Mouse (Mus musculus) forebrain, postnatal 0 days (tissue): Measurements from ENCODE around the gene Pip4k2c. TPM values are rescaled to one million over a fixed set of nuclear protein-coding genes. Genes with fewer than 3 reads are reported as not detected.

Experiments used
- ATAC-seq: fragments of 200-750 bp; cut with Nextera tagmentation; 2 replicates; pipeline ENCODE4 v1.8.0; 2017; ENCODE audit warnings: mild to moderate bottlenecking, moderate library complexity
- DNase-seq: peaks from one replicate; pipeline ENCODE4 v3.0.0-alpha.2; 2015
- H3K27ac ChIP-seq: fragments of 300-500 bp; sonication (generic); 2 replicates; pipeline ENCODE4 v1.5.1; 2014; ENCODE audit warnings: low read depth, mild to moderate bottlenecking, antibody characterized with exemption, low read length, moderate library complexity, mixed read lengths
- H3K27me3 ChIP-seq: fragments of 300-500 bp; sonication (generic); 2 replicates; pipeline ENCODE4 v1.6.1; 2014; ENCODE audit warnings: mild to moderate bottlenecking, low read length, mixed read lengths; ENCODE audit not compliant: insufficient read depth
- H3K36me3 ChIP-seq: fragments of 300-500 bp; sonication (generic); 2 replicates; pipeline ENCODE4 v1.6.1; 2014; ENCODE audit warnings: mild to moderate bottlenecking, moderate library complexity; ENCODE audit not compliant: insufficient read depth
- H3K4me1 ChIP-seq: fragments of 300-500 bp; sonication (generic); 2 replicates; pipeline ENCODE4 v1.6.1; 2014; ENCODE audit warnings: antibody characterized with exemption; ENCODE audit not compliant: insufficient read depth
- H3K4me2 ChIP-seq: fragments of 300-500 bp; sonication (generic); 2 replicates; pipeline ENCODE4 v1.6.1; 2014; ENCODE audit warnings: low read depth, mild to moderate bottlenecking, moderate library complexity
- H3K4me3 ChIP-seq: fragments of 300-500 bp; sonication (generic); 2 replicates; pipeline ENCODE4 v1.5.1; 2014; ENCODE audit warnings: low read depth, low read length, mixed read lengths
- H3K9ac ChIP-seq: fragments of 300-500 bp; sonication (generic); 2 replicates; pipeline ENCODE4 v1.6.1; 2014; ENCODE audit warnings: mild to moderate bottlenecking
- H3K9me3 ChIP-seq: fragments of 300-500 bp; sonication (generic); 2 replicates; pipeline ENCODE4 v1.6.1; 2016; ENCODE audit warnings: low read length
- CTCF ChIP-seq: sonication (generic); IDR thresholded peaks from 2 replicates; pipeline ENCODE4 v1.5.1; 2016; ENCODE audit warnings: antibody characterized with exemption, control low read depth, low read depth
- WGBS: fragments of 180-500 bp; shearing (Covaris S2); extraction: QIAGEN DNeasy Blood & Tissue Kit; methylation state at CpG from one replicate; pipeline ENCODE4 v1.1.7; 2014; 5-methylcytosine and 5-hydroxymethylcytosine counted together
- polyA plus RNA-seq: library from polyadenylated mRNA; unstranded; fragments of >200 nt; fragmentation: Nextera tagmentation; extraction: Ambion mirVana; gene quantifications from 2 replicates; pipeline ENCODE4 v1.2.1, GENCODE M21; 2015
- total RNA-seq: library from RNA; depleted of rRNA; stranded (reverse); fragments of >200 nt; gene quantifications from 2 replicates; pipeline ENCODE4 v1.2.3, GENCODE M21; 2014

Gene Pip4k2c
- total and polyA plus RNA-seq, 2 experiments from 2014 or later = 20.1 to 23.3 TPM

GRCm38 (mm10) chr10:127170837-127171272 is 40.5 kb downstream of the Pip4k2c start:
- peak; percentile 58 for ATAC-seq
- peaks cover 7% of the 10 kb centered on the region for H3K27me3 ChIP-seq
- H3K4me1 ChIP-seq = 0 out of 2 replicates have a peak, but pooled peaks cover 3% of the 10 kb centered on the region
- no peak overlapping the region for H3K27ac ChIP-seq
- DNase-seq = peak; percentile 68
- peaks cover 25% of the 10 kb centered on the region for H3K36me3 ChIP-seq
- peak overlapping the region; percentile 16; the same call in 1 of the 2 replicates for H3K4me3 ChIP-seq
- H3K9ac ChIP-seq = no peak overlapping the region
- H3K9me3 ChIP-seq = no peaks in the 10 kb centered on the region
- peak; percentile 75 for TF ChIP-seq CTCF
- peak overlapping the region; percentile 39 for H3K4me2 ChIP-seq
- 3% methylated on average over 29 of the region's 29 CpGs for WGBS

- H3K27ac ChIP-seq = no peak overlapping the region
- DNase-seq (no peak), ATAC-seq (no peak)
- peak; percentile 63 for TF ChIP-seq CTCF
- H3K4me1 ChIP-seq = 0 out of 2 replicates have a peak, but pooled peaks cover 3% of the 10 kb centered on the region
- no peaks in the 10 kb centered on the region for H3K9me3 ChIP-seq
- H3K4me2 ChIP-seq = peak overlapping the region; percentile 39; the same call in 1 of the 2 replicates
- peaks cover 25% of the 10 kb centered on the region for H3K36me3 ChIP-seq
- peaks cover 6% of the 10 kb centered on the region for H3K27me3 ChIP-seq
- WGBS = 5% methylated on average over 22 of the region's 22 CpGs
- no peak overlapping the region for H3K4me3 ChIP-seq
- H3K9ac ChIP-seq = no peak overlapping the region
Measured at GRCm38 (mm10) chr10:127170002-127170401, 41.4 kb downstream of the Pip4k2c start.

- ATAC-seq (no peak), DNase-seq (no peak)
- no peaks in the 10 kb centered on the region for H3K9me3 ChIP-seq
- WGBS = 63% methylated on average over 10 of the region's 10 CpGs
- no peak overlapping the region for H3K27ac ChIP-seq
- H3K4me3 ChIP-seq = no peak overlapping the region
- TF ChIP-seq CTCF = no peak
- H3K27me3 ChIP-seq = peaks cover 6% of the 10 kb centered on the region
- no peak overlapping the region for H3K4me2 ChIP-seq
- H3K4me1 ChIP-seq = 0 out of 2 replicates have a peak, but pooled peaks cover 3% of the 10 kb centered on the region
- no peak overlapping the region; the same call in 1 of the 2 replicates for H3K9ac ChIP-seq
- peaks cover 25% of the 10 kb centered on the region for H3K36me3 ChIP-seq
Measured at GRCm38 (mm10) chr10:127167614-127168192, 43.7 kb downstream of the Pip4k2c start.

- Histone ChIP-seq H3K9ac (peak overlapping the region; percentile 99), H3K4me3 (peak overlapping the region; percentile 83), H3K4me2 (peak overlapping the region; percentile 84), H3K27ac (peak overlapping the region; percentile 94; the same call in 1 of the 2 replicates), H3K9me3 (no peaks in the 10 kb centered on the region), H3K4me1 (0 out of 2 replicates have a peak, but pooled peaks cover 3% of the 10 kb centered on the region), H3K36me3 (peaks cover 22% of the 10 kb centered on the region), H3K27me3 (peaks cover 6% of the 10 kb centered on the region)
- ATAC-seq (no peak), DNase-seq (no peak)
- TF ChIP-seq CTCF = no peak
- WGBS = 29% methylated on average over 15 of the region's 15 CpGs
Measured at GRCm38 (mm10) chr10:127166771-127167613, 44.4 kb downstream of the Pip4k2c start.

- Histone ChIP-seq H3K9ac (peak overlapping the region; percentile 99), H3K27ac (peak overlapping the region; percentile 94), H3K4me1 (0 out of 2 replicates have a peak, but pooled peaks cover 3% of the 10 kb centered on the region), H3K4me3 (peak overlapping the region; percentile 83), H3K9me3 (no peaks in the 10 kb centered on the region), H3K27me3 (peaks cover 6% of the 10 kb centered on the region), H3K4me2 (peak overlapping the region; percentile 84), H3K36me3 (peaks cover 16% of the 10 kb centered on the region; the same call in 1 of the 2 replicates)
- 8% methylated on average over 11 of the region's 11 CpGs for WGBS
- no peak for DNase-seq
- peak; percentile 51 for TF ChIP-seq CTCF
- no peak for ATAC-seq
Measured at GRCm38 (mm10) chr10:127166404-127166715, 45.0 kb downstream of the Pip4k2c start.

- WGBS = 2% methylated on average over 55 of the region's 56 CpGs
- peak; percentile 65 for ATAC-seq
Measured at GRCm38 (mm10) chr10:127165654-127166403, 45.6 kb downstream of the Pip4k2c start.

More at GRCm38 (mm10) chr10:127165654-127166403, 45.6 kb downstream of the Pip4k2c start:
- Histone ChIP-seq H3K4me3 (peak overlapping the region; percentile 83), H3K36me3 (peaks cover 15% of the 10 kb centered on the region; the same call in 1 of the 2 replicates), H3K9ac (peak overlapping the region; percentile 99), H3K27me3 (peaks cover 6% of the 10 kb centered on the region), H3K27ac (peak overlapping the region; percentile 94), H3K9me3 (no peaks in the 10 kb centered on the region), H3K4me2 (peak overlapping the region; percentile 84), H3K4me1 (0 out of 2 replicates have a peak, but pooled peaks cover 2% of the 10 kb centered on the region)
- DNase-seq = peak; percentile 71
- no peak for TF ChIP-seq CTCF
